Mouse (Mus musculus) adrenal gland, adult (tissue): Measurements from ENCODE around the gene Tada2a.

ENCODE experiments used
- DNase-seq, 2 experiments: peaks; one replicate each; pipeline ENCODE4 v3.0.0; 2022 to 2023; ENCODE audit warnings: low spot score in 1 of 2; ENCODE audit not compliant: inconsistent age in 2 of 2

The Tada2a gene

GRCm38 (mm10) chr11:84115646-84116045, 13.8 kb downstream of the Tada2a start:
- DNase-seq = no peak

DNA sequence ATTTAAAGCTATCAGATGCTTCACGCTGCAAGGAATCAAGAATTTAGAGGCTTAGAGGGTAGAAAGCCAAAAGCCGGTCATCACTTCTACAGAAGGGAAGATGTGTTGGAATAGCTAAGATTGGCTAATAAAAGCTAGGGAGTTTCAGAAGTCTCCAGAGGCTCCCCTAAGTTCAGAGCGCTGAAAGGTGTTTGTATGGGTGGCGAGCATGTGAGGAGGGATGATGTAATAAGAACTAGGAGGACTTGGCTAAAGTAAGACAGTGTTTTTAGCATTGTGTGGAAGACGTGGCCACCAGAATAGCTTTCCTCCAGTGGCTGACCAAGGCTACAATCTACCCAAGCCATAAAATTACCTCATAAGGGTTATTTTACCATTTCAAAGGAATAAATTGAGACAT, 15.8 kb downstream of the Tada2a start:
- DNase-seq = no peak

- DNase-seq = no peak
Measured at GRCm38 (mm10) chr11:84107137-84107536, 22.3 kb downstream of the Tada2a start.

DNA sequence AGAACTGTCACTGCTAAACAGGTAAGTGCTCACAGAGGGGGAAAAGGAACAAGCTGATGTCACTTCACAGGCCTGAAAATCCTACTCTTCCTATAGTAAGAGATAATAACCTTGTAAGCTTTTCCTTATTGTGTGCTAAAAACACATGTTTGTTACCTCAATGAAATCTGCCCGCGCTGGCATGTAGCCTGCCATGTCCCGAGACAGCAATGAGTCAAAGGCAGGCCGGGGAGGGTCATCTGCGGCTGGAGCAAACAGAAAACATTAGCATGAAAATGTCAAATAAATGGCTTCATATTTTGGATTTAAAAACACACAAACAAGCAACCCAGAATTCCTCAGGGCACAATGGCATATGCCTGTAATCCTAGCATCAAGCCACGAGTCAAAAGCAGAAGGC, 25.4 kb downstream of the Tada2a start:
- peak; percentile 39 to 71 for DNase-seq

DNA sequence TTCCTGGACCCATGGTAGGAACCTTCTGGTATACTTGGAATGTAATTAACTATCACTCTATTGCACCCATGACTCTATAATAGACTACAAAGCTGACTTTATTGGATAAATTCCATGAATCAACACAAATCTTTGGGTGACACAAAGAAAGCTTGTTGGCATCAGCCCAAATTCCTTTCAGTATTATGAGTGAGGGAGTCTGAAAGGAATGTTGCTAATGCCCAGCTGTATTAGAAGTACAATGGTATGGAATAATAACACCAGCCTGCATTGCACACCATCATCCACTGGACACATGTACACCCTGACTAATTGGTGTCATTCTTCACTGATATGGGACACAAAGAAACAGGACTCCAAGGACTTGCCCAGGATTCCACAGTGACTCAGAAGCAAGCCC, 28.2 kb downstream of the Tada2a start:
- peak in 1 of 2 experiments; percentile 60 for DNase-seq

DNA sequence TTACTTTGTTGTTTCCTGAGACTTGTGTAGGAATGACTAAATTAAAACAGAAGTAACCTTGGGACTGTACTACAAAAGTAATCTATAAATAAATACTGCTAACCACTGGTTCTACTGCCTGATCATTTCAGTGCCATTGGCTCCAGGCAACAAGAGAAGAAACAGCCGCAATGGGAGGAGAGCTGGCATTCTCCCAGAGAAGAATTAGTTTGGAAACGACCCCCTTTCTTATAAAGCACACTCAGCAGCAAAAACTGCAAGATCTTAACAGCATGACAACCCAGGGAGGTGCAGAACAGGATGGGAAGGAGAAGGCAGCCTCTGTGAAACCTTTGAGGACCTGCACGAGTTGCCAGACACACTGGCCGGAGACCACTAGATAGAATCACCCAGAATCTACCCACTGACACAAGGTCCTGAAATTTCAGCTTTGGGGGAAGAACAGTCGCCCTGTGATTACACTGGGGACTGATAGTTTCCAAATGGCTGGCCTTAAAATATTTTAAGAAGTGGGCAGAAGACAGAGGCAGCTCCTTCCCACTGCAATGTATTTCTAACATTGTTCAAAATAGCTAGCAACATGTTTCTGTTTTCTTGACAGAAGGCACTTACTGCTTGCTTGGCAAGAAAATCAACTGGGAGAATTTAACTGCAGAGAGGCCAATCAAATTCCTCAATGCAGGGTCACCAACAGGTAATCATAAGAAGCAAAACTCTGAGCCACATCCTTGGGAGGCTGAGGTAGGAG, 32.0 kb downstream of the Tada2a start:
- DNase-seq = no peak

- DNase-seq = no peak
Measured at GRCm38 (mm10) chr11:84095084-84095483, 34.3 kb downstream of the Tada2a start.

DNA sequence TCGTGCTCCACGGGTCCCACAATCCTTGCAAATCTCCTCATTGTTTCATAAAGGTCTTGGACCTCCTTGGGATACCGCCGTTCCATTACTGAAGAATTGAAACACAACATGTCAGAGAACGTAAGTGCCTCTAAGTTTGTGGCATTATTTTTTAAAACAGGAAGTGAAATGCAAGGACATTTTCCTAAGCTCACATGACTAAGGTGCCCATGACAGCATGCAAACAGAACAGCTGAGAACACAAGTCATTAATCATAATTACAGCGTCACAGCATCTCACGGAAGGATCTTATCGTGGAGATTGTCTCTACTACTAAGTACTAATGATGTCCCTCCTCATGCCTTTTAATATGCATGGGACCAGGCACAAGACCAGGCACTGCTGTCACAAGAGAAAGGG, 38.8 kb downstream of the Tada2a start:
- no peak for DNase-seq

DNA sequence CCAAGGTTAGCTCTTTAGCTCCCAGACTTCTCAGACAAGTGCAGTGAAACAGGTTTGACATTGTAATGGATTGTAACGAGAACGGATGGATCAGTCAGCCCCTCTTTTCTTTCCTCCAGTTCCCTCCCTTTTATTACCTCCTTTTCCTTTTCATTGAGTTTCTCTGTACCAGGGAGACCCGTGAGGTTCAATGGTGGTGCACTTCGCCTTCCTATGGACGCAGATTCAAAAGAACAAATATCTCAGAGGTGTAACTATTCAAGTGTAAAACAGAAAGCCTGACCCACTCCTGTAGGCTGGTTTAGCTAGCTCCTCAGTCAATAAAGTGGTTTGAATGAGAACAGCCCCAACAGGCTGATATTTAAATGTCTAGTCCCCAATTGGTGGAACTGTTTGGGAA, 47.5 kb downstream of the Tada2a start:
- no peak for DNase-seq

- no peak for DNase-seq
Measured at GRCm38 (mm10) chr11:84080327-84080726, 49.1 kb downstream of the Tada2a start.

GRCm38 (mm10) chr11:84079887-84080286, 49.5 kb downstream of the Tada2a start:
- no peak for DNase-seq

DNA sequence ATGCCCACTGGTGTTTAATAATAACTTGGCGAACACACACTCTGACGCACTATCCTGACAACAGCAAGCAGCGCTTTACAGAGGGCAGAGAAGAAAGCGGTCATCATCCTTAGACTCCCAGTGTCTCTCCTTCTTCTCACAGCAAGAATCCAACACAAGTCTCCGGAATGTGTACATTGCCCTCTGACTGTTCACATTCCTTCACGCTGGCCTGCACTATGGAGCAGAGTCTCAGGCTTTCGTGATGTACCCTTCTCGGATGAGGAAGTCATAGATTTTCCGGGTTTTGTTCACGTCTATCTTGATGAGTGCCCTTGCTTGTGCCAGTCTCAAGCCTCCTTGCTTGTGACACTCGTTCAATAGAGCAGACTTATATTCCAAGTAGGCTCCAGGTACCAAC, 50.0 kb downstream of the Tada2a start:
- DNase-seq = no peak

DNA sequence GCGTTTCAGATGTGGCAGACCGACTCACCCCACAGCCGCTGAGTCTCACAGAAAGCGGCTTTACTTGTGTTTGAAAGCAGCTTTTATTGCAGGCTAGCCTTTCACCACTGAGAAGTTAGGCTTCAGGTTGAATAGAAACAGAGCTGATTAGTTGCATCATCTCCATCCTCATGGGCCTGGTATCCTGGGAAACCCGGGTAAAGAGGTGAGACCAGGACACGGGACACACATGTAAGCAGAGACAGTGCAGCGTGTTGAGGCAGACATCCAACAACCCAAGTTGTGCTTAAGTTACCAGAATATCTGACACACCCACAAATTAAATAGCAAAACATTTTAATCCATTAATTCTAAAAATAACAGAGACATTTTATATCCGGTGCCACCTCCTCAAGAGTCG, 50.8 kb downstream of the Tada2a start:
- DNase-seq = no peak

DNA sequence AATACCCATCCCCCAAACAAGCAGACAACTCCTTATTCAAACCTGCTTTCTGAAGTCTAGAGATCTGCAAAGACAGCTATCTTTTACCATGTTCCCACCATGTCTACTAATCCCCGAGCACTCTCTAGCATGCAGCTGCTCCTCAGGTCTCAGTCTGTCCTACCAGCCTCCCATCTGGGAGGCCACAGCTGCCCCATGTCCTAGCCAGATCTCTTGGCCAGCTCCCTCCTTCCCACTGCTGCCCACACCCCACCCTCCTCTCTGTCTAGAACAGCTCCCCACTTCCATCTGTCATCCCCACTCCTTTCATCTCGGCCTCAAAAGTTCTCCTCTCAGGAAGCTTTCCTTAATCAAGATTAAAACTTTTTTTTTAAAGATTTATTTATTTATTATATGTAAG, 52.4 kb downstream of the Tada2a start:
- no peak for DNase-seq

GRCm38 (mm10) chr11:84073816-84074764, 55.3 kb downstream of the Tada2a start:
- no peak for DNase-seq

DNA sequence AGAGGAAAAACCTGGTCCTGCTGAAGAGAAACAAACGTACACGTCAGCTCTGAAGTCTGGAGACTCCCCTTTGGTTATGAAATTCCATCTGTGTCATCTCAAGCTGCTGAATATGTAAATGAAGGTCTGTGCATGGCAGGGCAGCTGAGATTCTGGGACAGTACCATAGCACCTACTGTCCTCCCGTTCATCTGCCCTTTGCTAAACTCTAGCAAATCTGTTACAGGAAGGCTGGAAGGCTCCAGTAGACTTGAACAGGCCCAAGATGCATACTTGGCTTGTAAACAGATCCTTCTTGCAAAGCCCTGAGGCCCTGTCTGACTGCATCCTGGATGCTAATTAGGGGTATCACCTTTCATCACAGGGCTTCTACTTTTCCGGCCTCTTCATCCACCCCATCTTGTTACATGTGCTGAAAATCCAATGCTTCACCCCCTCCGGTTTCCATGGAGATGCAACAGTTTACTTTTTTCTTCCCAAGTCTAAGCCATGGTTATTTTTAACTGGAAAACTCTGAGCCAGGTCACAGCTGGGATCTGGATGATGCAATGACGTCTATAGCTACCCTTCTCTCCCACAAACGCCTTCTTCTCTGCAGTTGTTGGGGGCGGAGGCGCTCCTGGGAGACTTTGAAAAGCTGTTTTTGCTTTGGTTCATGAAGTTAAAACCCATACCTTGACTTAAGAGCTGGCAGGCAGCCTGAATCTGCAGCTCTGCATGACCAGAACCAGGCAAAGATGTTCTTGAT, 56.3 kb downstream of the Tada2a start:
- no peak for DNase-seq

DNA sequence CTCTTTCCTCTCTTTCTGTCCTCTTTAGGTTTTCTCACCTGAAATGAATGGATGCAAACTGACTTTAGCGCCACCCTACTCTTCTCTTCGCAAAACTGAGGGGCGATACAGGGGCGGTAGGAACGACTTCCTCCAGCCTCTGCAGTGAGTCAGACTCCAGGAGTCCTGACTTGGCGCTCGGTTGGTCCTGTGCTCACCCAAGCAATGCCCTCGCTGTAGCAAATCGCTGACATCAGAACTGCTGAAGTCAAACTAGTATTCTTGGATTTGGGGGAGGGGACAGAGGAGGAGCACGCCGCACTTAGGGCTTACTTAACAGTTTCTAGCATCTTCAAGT, 60.4 kb downstream of the Tada2a start, which contains the start of gene Dusp14:
Dusp14 (minus strand) TSS at position 228 of the 337 bp plus-strand sequence.
- peak in 1 of 2 experiments; percentile 55 for DNase-seq

- peak; percentile 75 to 89 for DNase-seq
Measured at GRCm38 (mm10) chr11:84068191-84069033, 61.0 kb downstream of the Tada2a start.

GRCm38 (mm10) chr11:84067720-84068190, 61.6 kb downstream of the Tada2a start:
- peak in 1 of 2 experiments; percentile 87 for DNase-seq

GRCm38 (mm10) chr11:84066927-84067645, 62.3 kb downstream of the Tada2a start:
- DNase-seq = peak; percentile 86 to 93
